Mouse (Mus musculus): ENCODE results near the gene Pate2. TPM values are rescaled to one million over a fixed set of nuclear protein-coding genes. Genes with fewer than 3 reads are reported as not detected.

The Pate2 gene
- polyA plus RNA-seq, 1 experiment from 2014 or later, result 2.3 TPM

GRCm38 (mm10) chr9:35539001-35539750 lies 30.9 kb upstream of the Pate2 start:
- Histone ChIP-seq H3K27me3 (no peaks in the 10 kb centered on the region), H3K4me1 (no peaks in the 10 kb centered on the region), H3K36me3 (replicated peaks) (0 out of 2 replicates have a peak, but pooled peaks cover 3% of the 10 kb centered on the region), H3K27ac (no peak overlapping the region), H3K9me3 (no peaks in the 10 kb centered on the region), H3K9ac (no peak overlapping the region), H3K4me3 (replicated peaks) (no peak overlapping the region), H3K4me2 (no peak overlapping the region)
- WGBS, result 83% methylated on average over 13 of the region's 13 CpGs
- no peak for ATAC-seq (ENCODE audit: low FRiP score)

- WGBS, result 86% methylated on average over 5 of the region's 5 CpGs
- H3K9me3 ChIP-seq, result no peaks in the 10 kb centered on the region
- 0 out of 2 replicates have a peak, but pooled peaks cover 3% of the 10 kb centered on the region for H3K36me3 ChIP-seq (replicated peaks)
- H3K4me3 ChIP-seq (replicated peaks), result no peak overlapping the region
- no peak for ATAC-seq (ENCODE audit: low FRiP score)
- no peak overlapping the region for H3K4me2 ChIP-seq
- H3K27me3 ChIP-seq, result no peaks in the 10 kb centered on the region
- no peak overlapping the region for H3K27ac ChIP-seq
- no peaks in the 10 kb centered on the region for H3K4me1 ChIP-seq
- H3K9ac ChIP-seq, result no peak overlapping the region
These were observed 29.1 kb upstream of the Pate2 start for GRCm38 (mm10) chr9:35541024-35541423.

- Histone ChIP-seq H3K27ac (no peak overlapping the region), H3K9me3 (no peaks in the 10 kb centered on the region), H3K4me2 (no peak overlapping the region), H3K4me1 (no peaks in the 10 kb centered on the region), H3K9ac (no peak overlapping the region), H3K27me3 (no peaks in the 10 kb centered on the region), H3K36me3 (replicated peaks) (0 out of 2 replicates have a peak, but pooled peaks cover 5% of the 10 kb centered on the region), H3K4me3 (replicated peaks) (no peak overlapping the region)
- whole genome bisulfite sequencing, result 8% methylated on average over 6 of the region's 6 CpGs
- ATAC-seq (ENCODE audit: low FRiP score), result peak; percentile 87
These were observed 28.6 kb upstream of the Pate2 start for GRCm38 (mm10) chr9:35541488-35541887.

- Histone ChIP-seq H3K9me3 (no peaks in the 10 kb centered on the region), H3K4me3 (replicated peaks) (no peak overlapping the region), H3K4me1 (no peaks in the 10 kb centered on the region), H3K36me3 (replicated peaks) (0 out of 2 replicates have a peak, but pooled peaks cover 8% of the 10 kb centered on the region), H3K27me3 (no peaks in the 10 kb centered on the region), H3K27ac (no peak overlapping the region), H3K4me2 (no peak overlapping the region), H3K9ac (no peak overlapping the region)
- ATAC-seq (ENCODE audit: low FRiP score), result no peak
- 75% methylated on average over 6 of the region's 6 CpGs for WGBS
These were observed 28.1 kb upstream of the Pate2 start for GRCm38 (mm10) chr9:35541941-35542340.

- Histone ChIP-seq H3K4me1 (no peaks in the 10 kb centered on the region), H3K27ac (no peak overlapping the region), H3K4me3 (replicated peaks) (no peak overlapping the region), H3K9me3 (no peaks in the 10 kb centered on the region), H3K27me3 (no peaks in the 10 kb centered on the region), H3K9ac (no peak overlapping the region), H3K36me3 (replicated peaks) (0 out of 2 replicates have a peak, but pooled peaks cover 8% of the 10 kb centered on the region), H3K4me2 (no peak overlapping the region)
- 87% methylated on average over 14 of the region's 14 CpGs for WGBS
- no peak for ATAC-seq (ENCODE audit: low FRiP score)
These were observed 26.8 kb upstream of the Pate2 start for GRCm38 (mm10) chr9:35543099-35543860.

GRCm38 (mm10) chr9:35544666-35545065 lies 25.4 kb upstream of the Pate2 start:
- Histone ChIP-seq H3K27ac (no peak overlapping the region), H3K4me3 (replicated peaks) (no peak overlapping the region), H3K9me3 (no peaks in the 10 kb centered on the region), H3K4me1 (no peaks in the 10 kb centered on the region), H3K36me3 (replicated peaks) (0 out of 2 replicates have a peak, but pooled peaks cover 8% of the 10 kb centered on the region), H3K9ac (no peak overlapping the region), H3K27me3 (no peaks in the 10 kb centered on the region), H3K4me2 (no peak overlapping the region)
- WGBS, result 76% methylated on average over 2 of the region's 2 CpGs
- no peak for ATAC-seq (ENCODE audit: low FRiP score)

- Histone ChIP-seq H3K4me2 (no peak overlapping the region), H3K36me3 (replicated peaks) (0 out of 2 replicates have a peak, but pooled peaks cover 7% of the 10 kb centered on the region), H3K9me3 (no peaks in the 10 kb centered on the region), H3K27me3 (no peaks in the 10 kb centered on the region), H3K4me3 (replicated peaks) (no peak overlapping the region), H3K9ac (no peak overlapping the region), H3K4me1 (no peaks in the 10 kb centered on the region), H3K27ac (no peak overlapping the region)
- ATAC-seq (ENCODE audit: low FRiP score), result no peak
- 79% methylated on average over 12 of the region's 12 CpGs for WGBS
These were observed 24.4 kb upstream of the Pate2 start for GRCm38 (mm10) chr9:35545704-35546103.

- Histone ChIP-seq H3K36me3 (replicated peaks) (0 out of 2 replicates have a peak, but pooled peaks cover 5% of the 10 kb centered on the region), H3K27ac (no peak overlapping the region), H3K9ac (no peak overlapping the region), H3K9me3 (no peaks in the 10 kb centered on the region), H3K4me2 (no peak overlapping the region), H3K27me3 (no peaks in the 10 kb centered on the region), H3K4me1 (no peaks in the 10 kb centered on the region), H3K4me3 (replicated peaks) (no peak overlapping the region)
- no peak for ATAC-seq (ENCODE audit: low FRiP score)
- 85% methylated on average over 9 of the region's 9 CpGs for WGBS
These were observed 23.3 kb upstream of the Pate2 start for GRCm38 (mm10) chr9:35546745-35547144.

GRCm38 (mm10) chr9:35548455-35548854 lies 21.6 kb upstream of the Pate2 start:
- no peak for ATAC-seq (ENCODE audit: low FRiP score)
- Histone ChIP-seq H3K4me2 (no peak overlapping the region), H3K4me3 (replicated peaks) (no peak overlapping the region), H3K36me3 (replicated peaks) (0 out of 2 replicates have a peak, but pooled peaks cover 5% of the 10 kb centered on the region), H3K27ac (no peak overlapping the region), H3K27me3 (no peaks in the 10 kb centered on the region), H3K4me1 (no peaks in the 10 kb centered on the region), H3K9me3 (no peaks in the 10 kb centered on the region), H3K9ac (no peak overlapping the region)
- 87% methylated on average over 9 of the region's 9 CpGs for WGBS

GRCm38 (mm10) chr9:35556494-35557102 lies 13.5 kb upstream of the Pate2 start:
- H3K27ac ChIP-seq, result no peak overlapping the region
- ATAC-seq (ENCODE audit: low FRiP score), result no peak
- H3K4me2 ChIP-seq, result no peak overlapping the region
- WGBS, result 77% methylated on average over 12 of the region's 12 CpGs
- H3K27me3 ChIP-seq, result peaks cover 14% of the 10 kb centered on the region
- no peaks in the 10 kb centered on the region for H3K9me3 ChIP-seq
- peaks cover 12% of the 10 kb centered on the region for H3K36me3 ChIP-seq (replicated peaks)
- peaks cover 16% of the 10 kb centered on the region for H3K4me1 ChIP-seq
- no peak overlapping the region for H3K9ac ChIP-seq
- no peak overlapping the region for H3K4me3 ChIP-seq (replicated peaks)

GRCm38 (mm10) chr9:35558257-35559008 lies 11.7 kb upstream of the Pate2 start, which contains the start of the genes Ddx25 and Pus3:
Ddx25 (minus strand) TSS chr9:35558528.
Pus3 (plus strand) TSS chr9:35558595.
- peak within 1 kb of the TSS; percentile 89 for H3K4me2 ChIP-seq
- H3K4me3 ChIP-seq (replicated peaks), result peak within 1 kb of the TSS; percentile 49
- H3K27me3 ChIP-seq, result peaks cover 14% of the 10 kb centered on the region
- no peaks in the 10 kb centered on the region for H3K9me3 ChIP-seq
- H3K27ac ChIP-seq, result peak within 1 kb of the TSS; percentile 60
- peaks cover 19% of the 10 kb centered on the region for H3K36me3 ChIP-seq (replicated peaks)
- peak within 1 kb of the TSS; percentile 58 for H3K9ac ChIP-seq
- H3K4me1 ChIP-seq, result peaks cover 16% of the 10 kb centered on the region
- ATAC-seq (ENCODE audit: low FRiP score), result peak; percentile 89
- WGBS, result 1% methylated on average over 59 of the region's 59 CpGs
